Mouse (Mus musculus) lung, adult 2 months (tissue): ENCODE measurements around the gene Vps33b. TPM values are rescaled to one million over a fixed set of nuclear protein-coding genes. Genes with fewer than 3 reads are reported as not detected.
A peak's percentile ranks its signal among the peaks of the same experiment; 100 is the strongest.

Experiments used
- DNase-seq: peaks from one replicate; pipeline ENCODE4 v3.0.0; 2022
- H3K4me1 ChIP-seq: fragments of 200-500 bp; 2 replicates; pipeline ENCODE4 v1.6.1; 2011; ENCODE audit warnings: low read length; ENCODE audit not compliant: control insufficient read depth, insufficient read depth
- H3K4me3 ChIP-seq: fragments of 200-500 bp; replicated peaks from 2 replicates; pipeline ENCODE3; 2011; ENCODE audit warnings: low read depth, mild to moderate bottlenecking, control low read depth, low read length; ENCODE audit errors: extremely low read depth
- CTCF ChIP-seq: fragments of 200-500 bp; IDR thresholded peaks from 2 replicates; pipeline ENCODE4 v1.5.1; 2011; ENCODE audit warnings: mild to moderate bottlenecking, low read length, control low read depth; ENCODE audit not compliant: insufficient read depth
- POLR2A ChIP-seq: fragments of 200-500 bp; IDR thresholded peaks from 2 replicates; pipeline ENCODE4 v1.6.1; 2011; ENCODE audit warnings: low read depth, mild to moderate bottlenecking, control low read depth, low read length, borderline replicate concordance; ENCODE audit errors: extremely low read depth
- WGBS: fragments of 180-500 bp; shearing (Covaris S2); methylation state at CpG from one replicate; pipeline ENCODE4 v1.1.7; 2018; 5-methylcytosine and 5-hydroxymethylcytosine counted together
- polyA plus RNA-seq: library from polyadenylated mRNA; depleted of rRNA; stranded (reverse); fragments of >200 nt; gene quantifications from 2 replicates; pipeline ENCODE4 v1.2.3, GENCODE M21; 2012; rRNA removed

Vps33b gene
- polyA plus RNA-seq, 1 experiment: 14.4 TPM

- WGBS: 91% methylated on average over 16 of the region's 16 CpGs
- no peak for TF ChIP-seq POLR2A
- no peak for TF ChIP-seq CTCF
- no peak overlapping the region for H3K4me3 ChIP-seq
- H3K4me1 ChIP-seq: peaks cover 3% of the 10 kb centered on the region; the same call in 1 of the 2 replicates
- DNase-seq: no peak
These were observed 55.9 kb downstream of the Vps33b start for GRCm38 (mm10) chr7:80325292-80325868.

- H3K4me3 ChIP-seq: no peak overlapping the region
- TF ChIP-seq POLR2A (no peak), CTCF (no peak)
- DNase-seq: no peak
- WGBS: 94% methylated on average over 19 of the region's 19 CpGs
- H3K4me1 ChIP-seq: peaks cover 3% of the 10 kb centered on the region; the same call in 1 of the 2 replicates
These were observed 56.6 kb downstream of the Vps33b start for GRCm38 (mm10) chr7:80326076-80326475.

GRCm38 (mm10) chr7:80330278-80330677 is 60.8 kb downstream of the Vps33b start:
- H3K4me1 ChIP-seq: no peaks in the 10 kb centered on the region
- TF ChIP-seq CTCF (no peak), POLR2A (no peak)
- no peak overlapping the region for H3K4me3 ChIP-seq
- no peak for DNase-seq
- 84% methylated on average over 8 of the region's 8 CpGs for WGBS

GRCm38 (mm10) chr7:80331433-80331832 is 62.0 kb downstream of the Vps33b start:
- H3K4me3 ChIP-seq: no peak overlapping the region
- DNase-seq: no peak
- TF ChIP-seq CTCF (no peak), POLR2A (no peak)
- no peaks in the 10 kb centered on the region for H3K4me1 ChIP-seq
- 91% methylated on average over 19 of the region's 19 CpGs for WGBS

GRCm38 (mm10) chr7:80334848-80335247 is 65.4 kb downstream of the Vps33b start:
- Histone ChIP-seq H3K4me1 (peaks cover 4% of the 10 kb centered on the region; the same call in 1 of the 2 replicates), H3K4me3 (no peak overlapping the region)
- WGBS: 74% methylated on average over 4 of the region's 4 CpGs
- no peak for TF ChIP-seq POLR2A
- TF ChIP-seq CTCF: no peak
- no peak for DNase-seq

GRCm38 (mm10) chr7:80336932-80337331 is 67.5 kb downstream of the Vps33b start:
- TF ChIP-seq POLR2A (no peak), CTCF (no peak)
- peaks cover 4% of the 10 kb centered on the region; the same call in 1 of the 2 replicates for H3K4me1 ChIP-seq
- 80% methylated on average over 3 of the region's 3 CpGs for WGBS
- DNase-seq: no peak
- H3K4me3 ChIP-seq: no peak overlapping the region

GRCm38 (mm10) chr7:80339371-80339770 is 69.9 kb downstream of the Vps33b start:
- Histone ChIP-seq H3K4me1 (peaks cover 7% of the 10 kb centered on the region; the same call in 1 of the 2 replicates), H3K4me3 (peak overlapping the region; percentile 53)
- WGBS: 6% methylated on average over 17 of the region's 17 CpGs
- TF ChIP-seq POLR2A (no peak), CTCF (no peak)
- DNase-seq: peak; percentile 42

- TF ChIP-seq POLR2A (peak; percentile 85; the same call in 1 of the 2 replicates), CTCF (peak; percentile 52)
- DNase-seq: peak; percentile 97
- under 1% methylated on average over 45 of the region's 45 CpGs for WGBS
- H3K4me3 ChIP-seq: peak overlapping the region; percentile 81
- H3K4me1 ChIP-seq: peaks cover 7% of the 10 kb centered on the region; the same call in 1 of the 2 replicates
These were observed 70.6 kb downstream of the Vps33b start for GRCm38 (mm10) chr7:80339793-80340628.

GRCm38 (mm10) chr7:80340793-80341192 is 71.3 kb downstream of the Vps33b start, which contains the start of gene Unc45a:
Gene Unc45a (minus strand): TSS chr7:80341005.
- TF ChIP-seq POLR2A: 0 out of 2 replicates have a peak, but pooled peaks have one; percentile 23
- TF ChIP-seq CTCF: peak; percentile 52
- WGBS: 2% methylated on average over 11 of the region's 11 CpGs
- DNase-seq: peak; percentile 60
- Histone ChIP-seq H3K4me1 (peaks cover 7% of the 10 kb centered on the region; the same call in 1 of the 2 replicates), H3K4me3 (peak within 1 kb of the TSS; percentile 81)

Other genes starting within 250 kb of the Vps33b start
- 60.0 and 65.8 TPM in 2 replicates for gene Zfp710, start 244.8 kb upstream of the Vps33b start, polyA plus RNA-seq
- 144 and 162 TPM in 2 replicates for gene Idh2, start 154.3 kb upstream of the Vps33b start, polyA plus RNA-seq
- 14.7 and 19.0 TPM in 2 replicates for gene Sema4b, start 82.8 kb upstream of the Vps33b start, polyA plus RNA-seq
- 93.8 and 94.6 TPM in 2 replicates for gene Cib1, start 36.8 kb upstream of the Vps33b start, polyA plus RNA-seq
- 2.4 and 3.2 TPM in 2 replicates for gene Gdpgp1, start 36.8 kb upstream of the Vps33b start, polyA plus RNA-seq
- 1.2 and 1.3 TPM in 2 replicates for gene Ttll13, start 23.3 kb upstream of the Vps33b start, polyA plus RNA-seq
- 21.0 and 26.2 TPM in 2 replicates for gene Ngrn, start 8.4 kb upstream of the Vps33b start, polyA plus RNA-seq
- 2.0 and 5.2 TPM in 2 replicates for gene Prc1, start 24.8 kb downstream of the Vps33b start, polyA plus RNA-seq
- gene Rccd1, start 54.8 kb downstream of the Vps33b start, polyA plus RNA-seq: 10.8 and 12.2 TPM in 2 replicates
- 102 and 105 TPM in 2 replicates for gene Unc45a, start 71.4 kb downstream of the Vps33b start, polyA plus RNA-seq
- 20.4 and 26.9 TPM in 2 replicates for gene Hddc3, start 73.5 kb downstream of the Vps33b start, polyA plus RNA-seq
- gene Man2a2, start 101.7 kb downstream of the Vps33b start, polyA plus RNA-seq: 93.7 and 96.3 TPM in 2 replicates
- 51.4 and 60.1 TPM in 2 replicates for gene Fes, start 118.3 kb downstream of the Vps33b start, polyA plus RNA-seq
- gene Furin, start 135.8 kb downstream of the Vps33b start, polyA plus RNA-seq: 106 and 114 TPM in 2 replicates